Mouse (Mus musculus) forelimb bud, embryonic 11.5 days (tissue): ENCODE results near the gene Kremen2.

ENCODE experiments used
- DNase-seq: peaks from one replicate; pipeline ENCODE4 v3.0.0-alpha.2; 2012; ENCODE audit warnings: low read depth, low spot score

Kremen2 gene

GRCm38 (mm10) chr17:23737493-23738445 lies 7.9 kb downstream of the Kremen2 start:
- no peak for DNase-seq

GRCm38 (mm10) chr17:23734341-23734740 lies 11.3 kb downstream of the Kremen2 start:
- no peak for DNase-seq

- no peak for DNase-seq
Measured at GRCm38 (mm10) chr17:23730441-23730840, 15.2 kb downstream of the Kremen2 start.

- no peak for DNase-seq
Measured at GRCm38 (mm10) chr17:23726758-23727142, 18.9 kb downstream of the Kremen2 start.

- DNase-seq: peak; percentile 94
Measured at GRCm38 (mm10) chr17:23725999-23726757, 19.5 kb downstream of the Kremen2 start, which contains the start of gene Pkmyt1. Gene Pkmyt1 (plus strand): TSS chr17:23726336.

- no peak for DNase-seq
Measured at GRCm38 (mm10) chr17:23725477-23725876, 20.2 kb downstream of the Kremen2 start.

- DNase-seq: no peak
Measured at GRCm38 (mm10) chr17:23722376-23723125, 23.1 kb downstream of the Kremen2 start, which contains the start of gene 1520401A03Rik. Gene 1520401A03Rik (minus strand): TSS chr17:23722783.

- no peak for DNase-seq
Measured at GRCm38 (mm10) chr17:23721886-23722285, 23.7 kb downstream of the Kremen2 start.

- DNase-seq: no peak
Measured at GRCm38 (mm10) chr17:23719455-23719854, 26.2 kb downstream of the Kremen2 start.

GRCm38 (mm10) chr17:23717003-23717402 lies 28.6 kb downstream of the Kremen2 start:
- no peak for DNase-seq

GRCm38 (mm10) chr17:23706212-23706611 lies 39.4 kb downstream of the Kremen2 start:
- peak; percentile 80 for DNase-seq

- DNase-seq: no peak
Measured at GRCm38 (mm10) chr17:23705525-23706104, 40.0 kb downstream of the Kremen2 start.

GRCm38 (mm10) chr17:23704741-23705140 lies 40.9 kb downstream of the Kremen2 start:
- no peak for DNase-seq

GRCm38 (mm10) chr17:23703301-23703700 lies 42.3 kb downstream of the Kremen2 start:
- no peak for DNase-seq

- DNase-seq: peak; percentile 91
Measured at GRCm38 (mm10) chr17:23700079-23700478, 45.6 kb downstream of the Kremen2 start.

GRCm38 (mm10) chr17:23699131-23700077 lies 46.2 kb downstream of the Kremen2 start:
- no peak for DNase-seq

- DNase-seq: peak; percentile 81
Measured at GRCm38 (mm10) chr17:23695801-23696200, 49.8 kb downstream of the Kremen2 start.

- no peak for DNase-seq
Measured at GRCm38 (mm10) chr17:23694491-23694890, 51.1 kb downstream of the Kremen2 start.
